Mouse (Mus musculus) embryonic fibroblast, embryonic 13.5 days (primary cell): Measurements from ENCODE around the gene Ndufaf1. TPM values are rescaled to one million over a fixed set of nuclear protein-coding genes. Genes with fewer than 3 reads are reported as not detected.

Experiments
- H3K27ac ChIP-seq: 2 replicates; pipeline ENCODE4 v1.5.1; 2012; ENCODE audit warnings: low read length, control low read depth, inconsistent platforms; ENCODE audit not compliant: insufficient read depth
- H3K4me1 ChIP-seq: 2 replicates; pipeline ENCODE4 v1.6.1; 2011; ENCODE audit warnings: low read length; ENCODE audit not compliant: control insufficient read depth, insufficient read depth
- H3K4me3 ChIP-seq: 2 replicates; pipeline ENCODE4 v1.5.1; 2011; ENCODE audit warnings: mild to moderate bottlenecking, control low read depth, low read length; ENCODE audit not compliant: insufficient read depth
- CTCF ChIP-seq: IDR thresholded peaks from 2 replicates; pipeline ENCODE4 v1.5.1; 2011; ENCODE audit warnings: mild to moderate bottlenecking, control low read depth, low read length, moderate library complexity, borderline replicate concordance; ENCODE audit not compliant: insufficient read depth
- POLR2A ChIP-seq: IDR thresholded peaks from 2 replicates; pipeline ENCODE4 v1.6.1; 2011; ENCODE audit warnings: low read depth, mild to moderate bottlenecking, control low read depth, low read length, moderate library complexity
- polyA plus RNA-seq: library from polyadenylated mRNA; stranded (reverse); fragments of >200 nt; gene quantifications from 2 replicates; pipeline ENCODE4 v1.2.4, GENCODE M21; 2011; ENCODE audit warnings: low read depth; ENCODE audit not compliant: missing spikeins, insufficient read length

Gene Ndufaf1
- polyA plus RNA-seq, 1 experiment, result 31.3 TPM

DNA sequence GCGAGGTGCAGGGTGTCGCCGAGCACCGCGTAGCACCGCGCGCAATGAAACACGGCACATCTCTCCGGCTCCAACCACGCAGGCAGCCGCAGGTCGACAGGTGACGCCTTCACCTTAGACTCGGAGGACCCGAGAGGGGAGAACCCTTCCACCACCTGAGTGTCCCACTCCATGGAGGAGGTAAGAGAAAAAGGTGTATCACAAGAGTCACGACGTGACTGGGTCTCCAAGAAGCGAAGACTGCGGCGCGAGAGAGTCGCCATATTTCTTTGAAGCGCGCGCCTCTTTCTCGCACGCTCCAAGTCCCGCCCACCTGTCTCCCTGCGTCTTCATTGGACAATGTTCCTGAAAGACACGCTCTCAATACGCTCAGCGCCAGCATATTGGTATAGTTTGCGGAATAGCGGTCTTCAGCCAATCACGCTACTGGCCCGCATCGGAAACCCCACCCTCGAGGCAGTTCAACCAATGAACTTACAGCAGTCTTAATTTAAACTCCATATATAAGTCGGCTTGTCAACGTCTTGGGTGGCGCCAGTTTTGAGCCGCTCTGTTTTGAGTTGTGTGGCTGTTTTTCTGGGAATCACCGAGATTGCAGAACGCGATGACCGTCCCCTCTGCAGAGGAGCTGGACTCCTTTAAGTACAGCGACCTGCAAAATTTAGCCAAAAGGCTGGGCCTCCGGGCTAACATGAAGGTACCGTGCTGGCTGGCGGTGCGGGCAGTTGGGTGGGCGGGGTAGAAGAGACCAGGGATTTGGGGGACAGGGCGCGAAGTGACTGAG lies 44.2 kb downstream of the Ndufaf1 start, which contains the start of the genes Nusap1 and Oip5:
TSS of gene Nusap1 (plus strand) at position 100 of the 784 bp plus-strand sequence.
TSS of gene Oip5 (minus strand) at position 271 of the 784 bp plus-strand sequence.
- TF ChIP-seq CTCF (no peak), POLR2A (peak; percentile 68)
- Histone ChIP-seq H3K27ac (no peak within 1 kb of the TSS), H3K4me3 (peak within 1 kb of the TSS; percentile 80), H3K4me1 (no peaks in the 10 kb centered on the region)

DNA sequence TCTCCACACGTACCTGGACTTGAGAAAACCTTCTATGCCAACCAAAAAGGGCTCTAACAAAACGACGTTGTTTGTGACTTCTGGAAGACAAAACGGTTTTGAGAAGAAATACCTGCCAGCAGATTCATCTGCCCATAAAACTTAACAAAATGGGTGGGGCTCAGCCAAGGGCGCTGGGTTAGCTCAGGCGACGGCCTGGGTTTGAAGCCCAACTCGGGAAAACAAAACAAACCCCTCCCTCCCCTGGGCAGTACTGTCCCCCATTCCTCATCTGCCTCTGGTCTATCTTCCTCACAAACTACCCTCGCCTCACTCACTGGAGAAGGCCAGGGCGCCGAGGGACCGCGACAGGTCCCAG lies 44.8 kb downstream of the Ndufaf1 start:
- TF ChIP-seq POLR2A, result no peak
- no peak for TF ChIP-seq CTCF
- Histone ChIP-seq H3K4me1 (no peaks in the 10 kb centered on the region), H3K4me3 (peak overlapping the region; percentile 79), H3K27ac (no peak overlapping the region)

DNA sequence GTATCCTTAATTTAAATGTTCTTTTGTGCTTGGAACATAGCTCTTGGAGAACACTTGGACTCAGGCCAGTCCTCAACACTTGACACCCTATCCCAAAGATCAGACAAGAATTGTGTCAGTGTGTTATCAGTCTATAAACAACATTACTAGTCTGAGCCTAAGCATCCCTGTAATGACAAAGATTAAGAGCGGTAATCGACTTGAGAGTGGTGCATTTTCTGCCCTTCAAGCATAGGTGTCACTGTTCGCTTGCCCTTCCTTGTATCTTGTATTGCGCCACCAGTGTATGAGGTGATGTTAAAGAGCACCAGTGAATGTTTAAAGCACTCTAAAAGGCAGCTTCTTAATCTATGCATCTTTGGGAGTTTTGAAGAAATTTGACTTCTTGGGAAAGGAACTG lies 55.6 kb downstream of the Ndufaf1 start:
- TF ChIP-seq CTCF (no peak), POLR2A (no peak)
- no peak overlapping the region for H3K4me3 ChIP-seq
- no peak overlapping the region for H3K27ac ChIP-seq
- no peaks in the 10 kb centered on the region for H3K4me1 ChIP-seq

Other genes starting within 250 kb of the Ndufaf1 start
- gene Ino80, start 185.1 kb downstream of the Ndufaf1 start, polyA plus RNA-seq, result 21.8 and 24.6 TPM in 2 replicates
- 0.94 and 1.1 TPM in 2 replicates for gene Exd1, start 115.2 kb downstream of the Ndufaf1 start, polyA plus RNA-seq
- gene Chp1, start 115.1 kb downstream of the Ndufaf1 start, polyA plus RNA-seq, result 113 and 129 TPM in 2 replicates
- gene Nusap1, start 44.5 kb downstream of the Ndufaf1 start, polyA plus RNA-seq, result 33.0 and 59.3 TPM in 2 replicates
- gene Oip5, start 44.4 kb downstream of the Ndufaf1 start, polyA plus RNA-seq, result 9.0 and 11.1 TPM in 2 replicates
- 27.9 and 31.2 TPM in 2 replicates for gene Rtf1, start 12.2 kb upstream of the Ndufaf1 start, polyA plus RNA-seq
- not detected in 2 replicates for gene Itpka, start 79.5 kb upstream of the Ndufaf1 start, polyA plus RNA-seq
- gene Ltk, start 97.6 kb upstream of the Ndufaf1 start, polyA plus RNA-seq, result not detected in 2 replicates
- gene Rpap1, start 124.7 kb upstream of the Ndufaf1 start, polyA plus RNA-seq, result 12.2 and 13.0 TPM in 2 replicates
- gene Tyro3, start 134.9 kb upstream of the Ndufaf1 start, polyA plus RNA-seq, result 17.8 and 19.9 TPM in 2 replicates
- 55.7 and 69.2 TPM in 2 replicates for gene Mga, start 234.4 kb upstream of the Ndufaf1 start, polyA plus RNA-seq